ENCODE assay signal across 8 mouse cellular contexts in the genomic region with DNA sequence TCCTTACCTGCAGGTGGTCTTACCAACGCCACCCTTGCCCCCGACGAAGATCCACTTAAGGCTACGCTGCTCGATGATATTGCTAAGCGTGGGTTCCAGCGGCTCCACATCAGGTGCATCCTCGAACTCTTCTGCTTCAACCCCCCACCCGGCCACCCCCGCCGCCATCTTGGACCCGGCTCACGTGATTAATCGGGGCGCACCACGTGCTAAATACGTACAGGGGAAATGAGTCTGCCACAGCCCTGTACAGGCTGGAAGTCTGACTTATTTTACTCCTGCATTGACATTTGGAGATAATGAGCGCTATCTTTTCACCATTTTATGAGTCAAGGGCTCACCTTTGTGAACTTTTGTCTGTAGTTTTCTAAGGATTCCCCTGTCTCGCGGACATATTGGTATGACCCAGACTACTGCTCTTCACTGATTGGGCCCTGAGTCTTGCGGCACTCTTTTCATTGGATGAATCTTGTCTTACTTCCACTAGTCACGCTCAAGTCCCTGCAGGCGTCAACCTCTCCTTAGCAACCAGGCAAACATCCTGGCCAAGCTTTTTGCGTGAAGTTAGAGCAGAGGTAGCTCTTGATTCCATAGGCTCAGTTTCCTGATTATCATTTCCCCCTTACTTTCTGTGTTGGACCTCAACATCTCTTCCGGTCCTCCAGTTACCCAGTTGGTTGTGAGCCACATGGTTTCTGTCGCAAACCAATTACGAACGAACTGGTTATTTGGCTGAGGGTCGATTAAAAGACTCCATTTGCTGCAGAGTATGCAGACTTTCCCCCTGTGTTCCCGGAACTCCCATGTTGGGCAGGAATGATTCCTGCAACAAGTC. TPM values are rescaled to one million over a fixed set of nuclear protein-coding genes. Genes with fewer than 3 reads are reported as not detected.
DNase-seq lines count a peak whose midpoint lies in the region; ATAC-seq lines count a peak whose summit lies in the region.

Gene Asna1, minus strand, starts transcription at position 184 of the 835 bp plus-strand sequence.

- peaks cover 51% of the 10 kb centered on the region for H3K36me3 ChIP-seq in embryonic facial prominence, embryonic 12.5 days
- peaks cover 17% of the 10 kb centered on the region for H3K36me3 ChIP-seq in limb, embryonic 11.5 days (ENCODE audit: control insufficient read depth, insufficient read depth, low read length)
- peaks cover 47% of the 10 kb centered on the region for H3K36me3 ChIP-seq in midbrain, embryonic 14.5 days (ENCODE audit: control insufficient read depth, insufficient read depth, low read length)

- peak within 1 kb of the TSS; percentile 97 for H3K4me2 ChIP-seq in embryonic facial prominence, embryonic 12.5 days (replicated peaks)
- peak within 1 kb of the TSS; percentile 81 for H3K4me2 ChIP-seq in limb, embryonic 11.5 days (ENCODE audit: low read depth, severe bottlenecking)
- peak within 1 kb of the TSS; percentile 90 for H3K4me2 ChIP-seq in midbrain, embryonic 14.5 days (ENCODE audit: low read length)

- no peaks in the 10 kb centered on the region for H3K9me3 ChIP-seq in embryonic facial prominence, embryonic 12.5 days
- no peaks in the 10 kb centered on the region for H3K9me3 ChIP-seq in limb, embryonic 11.5 days (ENCODE audit: control insufficient read depth, low read length)
- no peaks in the 10 kb centered on the region for H3K9me3 ChIP-seq in midbrain, embryonic 14.5 days (ENCODE audit: control insufficient read depth, low read length)

- peak; percentile 64 to 70 for DNase-seq in urinary bladder, adult 18-20 months (ENCODE audit: low spot score in 2 of 2)
- no peak for DNase-seq in urinary bladder, postnatal 10 days (ENCODE audit: low spot score)
- DNase-seq in heart, adult 11 months: peak; percentile 99
- peak; percentile 89 for DNase-seq in kidney, adult 18-20 months
- peak; percentile 86 for DNase-seq in limb, embryonic 11.5 days (ENCODE audit: low spot score)
- DNase-seq in midbrain, embryonic 14.5 days: peak; percentile 93
- peak; percentile 61 to 76 for DNase-seq in spleen, adult 18-20 months

- peak within 1 kb of the TSS; percentile 80 for H3K9ac ChIP-seq in embryonic facial prominence, embryonic 12.5 days
- peak within 1 kb of the TSS; percentile 63 for H3K9ac ChIP-seq in limb, embryonic 11.5 days (ENCODE audit: low read length)
- H3K9ac ChIP-seq in midbrain, embryonic 14.5 days (replicated peaks; ENCODE audit: low read length): peak within 1 kb of the TSS; percentile 70

- peaks cover 34% of the 10 kb centered on the region for H3K4me1 ChIP-seq in embryonic facial prominence, embryonic 12.5 days
- H3K4me1 ChIP-seq in limb, embryonic 11.5 days (ENCODE audit: control insufficient read depth, insufficient read depth, low read length): peaks cover 11% of the 10 kb centered on the region; the same call in 1 of the 2 replicates
- peaks cover 36% of the 10 kb centered on the region for H3K4me1 ChIP-seq in midbrain, embryonic 14.5 days (ENCODE audit: control insufficient read depth, insufficient read depth, low read length)

- no peaks in the 10 kb centered on the region for H3K27me3 ChIP-seq in embryonic facial prominence, embryonic 12.5 days
- H3K27me3 ChIP-seq in limb, embryonic 11.5 days (ENCODE audit: control insufficient read depth, insufficient read depth, low read length): no peaks in the 10 kb centered on the region
- no peaks in the 10 kb centered on the region for H3K27me3 ChIP-seq in midbrain, embryonic 14.5 days (ENCODE audit: control insufficient read depth, insufficient read depth, low read length)

- ATAC-seq in embryonic facial prominence, embryonic 12.5 days (ENCODE audit: insufficient number of reproducible peaks, insufficient read depth, low FRiP score, low TSS enrichment): peak; percentile 87
- ATAC-seq in limb, embryonic 11.5 days (ENCODE audit: insufficient number of reproducible peaks, low FRiP score, low TSS enrichment, low read depth): peak; percentile 85
- peak; percentile 87 for ATAC-seq in midbrain, embryonic 14.5 days (ENCODE audit: low FRiP score, low TSS enrichment)

- 7% methylated on average over 30 of the region's 30 CpGs for WGBS in embryonic facial prominence, embryonic 12.5 days
- WGBS in limb, embryonic 11.5 days: 9% methylated on average over 30 of the region's 30 CpGs
- 6% methylated on average over 30 of the region's 30 CpGs for WGBS in midbrain, embryonic 14.5 days

- H3K4me3 ChIP-seq in embryonic facial prominence, embryonic 12.5 days: peak within 1 kb of the TSS; percentile 96
- H3K4me3 ChIP-seq in limb, embryonic 11.5 days (ENCODE audit: low read depth, low read length): peak within 1 kb of the TSS; percentile 70
- H3K4me3 ChIP-seq in midbrain, embryonic 14.5 days (replicated peaks; ENCODE audit: low read depth, low read length): peak within 1 kb of the TSS; percentile 89

- H3K27ac ChIP-seq in embryonic facial prominence, embryonic 12.5 days: peak within 1 kb of the TSS; percentile 91
- peak within 1 kb of the TSS; percentile 73 for H3K27ac ChIP-seq in limb, embryonic 11.5 days (replicated peaks; ENCODE audit: low read depth, low read length)
- H3K27ac ChIP-seq in midbrain, embryonic 14.5 days (replicated peaks; ENCODE audit: low read depth, low read length): peak within 1 kb of the TSS; percentile 55

RNA-seq across cellular contexts. Expression of gene Asna1, which starts in this region (rescaled TPM):
- polyA plus RNA-seq in embryonic facial prominence, embryonic 12.5 days (2016; fragmentation: Nextera tagmentation; extraction: Ambion mirVana): 125 and 132 TPM in 2 replicates
- 119 and 131 TPM in 2 replicates for polyA plus RNA-seq in limb, embryonic 11.5 days (2014; fragmentation: Nextera tagmentation; extraction: Ambion mirVana)
- 130 and 155 TPM in 2 replicates for polyA plus RNA-seq in midbrain, embryonic 14.5 days (2014; fragmentation: Nextera tagmentation; extraction: Ambion mirVana)
